Mouse (Mus musculus): ENCODE results near the gene Gm47791. TPM values are rescaled to one million over a fixed set of nuclear protein-coding genes. Genes with fewer than 3 reads are reported as not detected.

The Gm47791 gene
- polyA plus RNA-seq, 1 experiment from 2014 or later: not detected

DNA sequence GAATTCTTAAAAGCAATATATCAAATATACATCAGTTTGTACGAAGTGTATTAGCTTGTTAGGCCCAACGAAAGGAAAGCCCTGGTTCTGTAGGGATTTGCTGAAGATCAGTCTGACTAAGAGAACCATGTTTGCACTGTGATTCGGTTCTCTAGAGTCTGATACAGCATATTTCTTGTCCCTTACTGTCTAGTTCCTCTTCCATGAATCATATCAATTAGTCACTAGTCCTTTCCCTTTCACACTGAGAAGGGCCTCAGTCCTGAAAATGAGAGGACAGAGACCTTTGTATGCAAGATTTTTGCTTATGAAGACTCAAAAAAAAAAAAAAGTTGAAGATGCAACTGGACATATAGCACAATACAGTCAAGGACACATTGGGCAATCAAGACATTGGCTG lies 22.1 kb upstream of the Gm47791 start:
- ATAC-seq (ENCODE audit: insufficient read depth, low FRiP score, low TSS enrichment) (no peak), DNase-seq (ENCODE audit: low spot score) (no peak)
- Histone ChIP-seq H3K4me1 (ENCODE audit: control insufficient read depth, insufficient read depth, low read length) (no peaks in the 10 kb centered on the region), H3K9ac (ENCODE audit: low read length) (no peak overlapping the region), H3K9me3 (ENCODE audit: control insufficient read depth, low read length) (no peaks in the 10 kb centered on the region), H3K27me3 (ENCODE audit: control insufficient read depth, insufficient read depth, low read length) (no peaks in the 10 kb centered on the region), H3K36me3 (ENCODE audit: control insufficient read depth, insufficient read depth, low read length) (no peaks in the 10 kb centered on the region), H3K4me3 (ENCODE audit: low read depth, low read length) (no peak overlapping the region), H3K27ac (ENCODE audit: low read depth, low read length) (no peak overlapping the region), H3K4me2 (ENCODE audit: low read depth) (no peak overlapping the region)
- WGBS: 82% methylated on average over 3 of the region's 3 CpGs

DNA sequence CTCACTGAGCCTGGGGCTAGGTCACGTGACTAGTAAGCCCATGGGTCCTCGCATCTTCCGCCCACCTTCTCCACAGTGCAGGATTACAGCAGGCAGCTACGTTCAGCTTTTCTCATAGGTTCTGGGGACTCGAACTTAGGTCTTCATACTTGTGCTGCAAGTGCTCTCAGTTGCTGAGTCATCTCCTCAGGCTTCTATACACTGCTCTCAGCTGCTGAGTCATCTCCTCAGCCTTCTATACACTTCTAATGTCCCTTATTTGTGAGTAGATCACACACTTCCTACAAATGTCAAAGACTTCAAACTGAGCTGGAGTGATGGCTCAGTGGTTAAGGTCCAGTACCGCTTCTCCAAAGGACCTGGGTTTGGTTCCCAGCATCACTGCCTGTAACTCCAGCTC lies 21.2 kb upstream of the Gm47791 start:
- Histone ChIP-seq H3K4me1 (ENCODE audit: control insufficient read depth, insufficient read depth, low read length) (no peaks in the 10 kb centered on the region), H3K27me3 (ENCODE audit: control insufficient read depth, insufficient read depth, low read length) (no peaks in the 10 kb centered on the region), H3K27ac (ENCODE audit: low read depth, low read length) (no peak overlapping the region), H3K4me2 (ENCODE audit: low read depth) (no peak overlapping the region), H3K4me3 (ENCODE audit: low read depth, low read length) (no peak overlapping the region), H3K9ac (ENCODE audit: low read length) (no peak overlapping the region), H3K36me3 (ENCODE audit: control insufficient read depth, insufficient read depth, low read length) (no peaks in the 10 kb centered on the region), H3K9me3 (ENCODE audit: control insufficient read depth, low read length) (no peaks in the 10 kb centered on the region)
- ATAC-seq (ENCODE audit: insufficient read depth, low FRiP score, low TSS enrichment) (no peak), DNase-seq (ENCODE audit: low spot score) (no peak)
- WGBS: 93% methylated on average over 6 of the region's 6 CpGs

DNA sequence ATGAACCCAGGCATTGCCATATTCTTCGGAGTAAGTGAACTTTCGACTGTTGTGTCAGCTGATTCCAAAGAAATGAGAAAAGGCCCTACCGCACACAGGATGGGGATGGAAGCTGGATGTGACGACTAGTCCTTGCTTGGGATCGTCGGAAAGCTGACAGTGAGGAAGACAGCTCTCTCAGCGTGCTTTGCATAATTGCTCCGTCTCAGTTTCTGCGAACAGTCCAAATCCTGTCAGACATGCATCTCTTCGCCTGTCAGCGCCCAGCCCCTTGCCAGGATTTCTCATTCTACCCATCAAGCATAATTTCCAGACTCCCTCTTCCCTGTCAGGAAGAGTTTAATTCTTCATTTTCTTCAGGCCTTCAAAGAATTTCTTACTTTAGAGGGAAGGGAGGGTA lies 20.1 kb upstream of the Gm47791 start:
- ATAC-seq (ENCODE audit: insufficient read depth, low FRiP score, low TSS enrichment): no peak
- Histone ChIP-seq H3K4me1 (ENCODE audit: control insufficient read depth, insufficient read depth, low read length) (no peaks in the 10 kb centered on the region), H3K27ac (ENCODE audit: low read depth, low read length) (no peak overlapping the region), H3K9ac (ENCODE audit: low read length) (no peak overlapping the region), H3K4me2 (ENCODE audit: low read depth) (no peak overlapping the region), H3K9me3 (ENCODE audit: control insufficient read depth, low read length) (no peaks in the 10 kb centered on the region), H3K36me3 (ENCODE audit: control insufficient read depth, insufficient read depth, low read length) (no peaks in the 10 kb centered on the region), H3K4me3 (ENCODE audit: low read depth, low read length) (no peak overlapping the region), H3K27me3 (ENCODE audit: control insufficient read depth, insufficient read depth, low read length) (no peaks in the 10 kb centered on the region)
- 86% methylated on average over 11 of the region's 11 CpGs for WGBS
- no peak for DNase-seq (ENCODE audit: low spot score)

DNA sequence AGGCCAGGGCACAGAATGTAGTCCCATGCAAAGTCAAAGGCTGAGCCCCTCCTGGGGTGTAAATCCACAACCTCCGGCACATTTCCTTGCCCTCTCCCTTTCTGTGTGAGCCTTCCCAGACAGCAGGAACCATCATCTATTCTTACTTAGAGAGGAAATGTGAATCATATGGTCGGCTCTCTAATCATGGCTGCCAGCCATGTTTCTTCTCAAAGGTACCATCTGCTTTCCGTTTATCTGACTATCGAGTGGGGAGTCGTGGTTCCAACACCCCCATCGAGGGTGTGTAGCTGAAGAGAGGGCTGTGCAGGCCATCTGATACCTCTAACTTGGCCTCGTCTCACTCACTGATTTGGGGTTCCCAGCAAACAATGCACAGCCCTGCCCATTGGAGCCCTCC lies 17.0 kb upstream of the Gm47791 start:
- DNase-seq (ENCODE audit: low spot score) (no peak), ATAC-seq (ENCODE audit: insufficient read depth, low FRiP score, low TSS enrichment) (no peak)
- no peak overlapping the region for H3K9ac ChIP-seq (ENCODE audit: low read length)
- no peaks in the 10 kb centered on the region for H3K36me3 ChIP-seq (ENCODE audit: control insufficient read depth, insufficient read depth, low read length)
- H3K4me1 ChIP-seq (ENCODE audit: control insufficient read depth, insufficient read depth, low read length): no peaks in the 10 kb centered on the region
- H3K4me3 ChIP-seq (ENCODE audit: low read depth, low read length): no peak overlapping the region
- H3K27me3 ChIP-seq (ENCODE audit: control insufficient read depth, insufficient read depth, low read length): no peaks in the 10 kb centered on the region
- no peaks in the 10 kb centered on the region for H3K9me3 ChIP-seq (ENCODE audit: control insufficient read depth, low read length)
- 72% methylated on average over 7 of the region's 7 CpGs for WGBS
- no peak overlapping the region for H3K4me2 ChIP-seq (ENCODE audit: low read depth)
- H3K27ac ChIP-seq (ENCODE audit: low read depth, low read length): no peak overlapping the region

DNA sequence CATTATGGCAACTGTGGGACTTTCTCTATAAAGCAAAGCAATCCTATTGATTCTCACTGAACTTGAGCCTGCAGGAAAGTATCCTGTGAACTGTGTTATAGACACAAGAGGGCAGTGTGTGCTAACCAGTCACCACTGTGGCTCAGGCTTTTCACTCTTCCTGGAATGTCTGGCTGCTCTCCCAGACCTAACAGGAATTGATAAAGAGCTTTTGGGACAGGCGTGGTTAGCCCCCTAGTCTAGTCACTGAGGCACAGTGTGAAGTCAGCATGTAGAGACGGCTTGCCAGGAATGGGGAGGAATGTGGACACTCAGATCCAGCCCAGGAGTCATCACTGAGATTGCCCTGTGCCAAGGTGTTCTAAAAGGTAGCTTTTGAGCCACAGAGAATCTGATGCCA lies 16.4 kb upstream of the Gm47791 start:
- H3K27me3 ChIP-seq (ENCODE audit: control insufficient read depth, insufficient read depth, low read length): no peaks in the 10 kb centered on the region
- no peak overlapping the region for H3K4me3 ChIP-seq (ENCODE audit: low read depth, low read length)
- WGBS: 11% methylated on average over 2 of the region's 2 CpGs
- ATAC-seq (ENCODE audit: insufficient read depth, low FRiP score, low TSS enrichment): peak; percentile 67
- DNase-seq (ENCODE audit: low spot score): peak; percentile 38
- no peaks in the 10 kb centered on the region for H3K9me3 ChIP-seq (ENCODE audit: control insufficient read depth, low read length)
- H3K9ac ChIP-seq (ENCODE audit: low read length): no peak overlapping the region
- H3K4me2 ChIP-seq (ENCODE audit: low read depth): no peak overlapping the region
- no peaks in the 10 kb centered on the region for H3K4me1 ChIP-seq (ENCODE audit: control insufficient read depth, insufficient read depth, low read length)
- H3K27ac ChIP-seq (ENCODE audit: low read depth, low read length): no peak overlapping the region
- no peaks in the 10 kb centered on the region for H3K36me3 ChIP-seq (ENCODE audit: control insufficient read depth, insufficient read depth, low read length)

DNA sequence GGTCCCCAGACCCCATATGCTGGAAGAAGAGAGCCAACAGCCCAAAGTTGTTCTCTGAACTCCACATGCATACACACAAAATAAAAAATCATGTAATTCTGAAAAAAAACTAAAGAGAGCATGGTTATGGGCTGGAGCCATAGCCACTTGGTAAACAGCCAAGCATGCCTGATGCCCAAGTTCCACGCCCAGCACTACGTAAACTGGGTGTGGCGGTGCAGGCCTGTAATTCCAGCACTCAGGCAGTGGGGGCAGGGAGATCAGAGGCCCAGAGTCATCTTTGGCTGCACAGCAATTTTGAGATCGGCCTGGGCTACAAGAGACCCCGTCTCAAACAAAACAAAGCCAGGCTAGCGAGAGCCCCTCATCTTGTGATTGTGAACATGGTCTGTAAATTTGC lies 14.5 kb upstream of the Gm47791 start:
- DNase-seq (ENCODE audit: low spot score) (no peak), ATAC-seq (ENCODE audit: insufficient read depth, low FRiP score, low TSS enrichment) (no peak)
- 75% methylated on average over 6 of the region's 6 CpGs for WGBS
- Histone ChIP-seq H3K36me3 (ENCODE audit: control insufficient read depth, insufficient read depth, low read length) (no peaks in the 10 kb centered on the region), H3K27me3 (ENCODE audit: control insufficient read depth, insufficient read depth, low read length) (no peaks in the 10 kb centered on the region), H3K4me3 (ENCODE audit: low read depth, low read length) (no peak overlapping the region), H3K4me1 (ENCODE audit: control insufficient read depth, insufficient read depth, low read length) (no peaks in the 10 kb centered on the region), H3K9me3 (ENCODE audit: control insufficient read depth, low read length) (no peaks in the 10 kb centered on the region), H3K27ac (ENCODE audit: low read depth, low read length) (no peak overlapping the region), H3K9ac (ENCODE audit: low read length) (no peak overlapping the region), H3K4me2 (ENCODE audit: low read depth) (no peak overlapping the region)

DNA sequence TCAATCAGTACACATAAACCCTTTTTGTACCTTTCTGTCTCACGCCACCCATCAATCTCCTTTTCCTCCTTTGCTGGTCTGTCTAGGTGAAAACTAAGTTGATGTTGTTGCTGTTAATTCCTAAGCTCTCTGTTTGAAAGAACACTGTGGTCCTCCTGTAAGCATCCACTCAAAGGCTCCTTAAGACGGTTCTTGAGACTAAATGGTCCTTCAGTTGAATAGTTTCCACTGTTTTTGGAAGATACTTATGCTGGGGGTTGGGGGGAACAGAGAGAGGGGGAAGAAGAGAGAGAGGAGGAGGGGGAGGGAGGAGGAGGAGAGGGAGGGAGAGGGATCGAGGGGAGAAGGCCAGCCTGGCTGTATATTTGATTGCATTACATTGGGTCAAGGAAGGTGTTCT lies 12.5 kb upstream of the Gm47791 start:
- WGBS: 79% methylated on average over 3 of the region's 3 CpGs
- no peak overlapping the region for H3K4me3 ChIP-seq (ENCODE audit: low read depth, low read length)
- no peak for ATAC-seq (ENCODE audit: insufficient read depth, low FRiP score, low TSS enrichment)

DNA sequence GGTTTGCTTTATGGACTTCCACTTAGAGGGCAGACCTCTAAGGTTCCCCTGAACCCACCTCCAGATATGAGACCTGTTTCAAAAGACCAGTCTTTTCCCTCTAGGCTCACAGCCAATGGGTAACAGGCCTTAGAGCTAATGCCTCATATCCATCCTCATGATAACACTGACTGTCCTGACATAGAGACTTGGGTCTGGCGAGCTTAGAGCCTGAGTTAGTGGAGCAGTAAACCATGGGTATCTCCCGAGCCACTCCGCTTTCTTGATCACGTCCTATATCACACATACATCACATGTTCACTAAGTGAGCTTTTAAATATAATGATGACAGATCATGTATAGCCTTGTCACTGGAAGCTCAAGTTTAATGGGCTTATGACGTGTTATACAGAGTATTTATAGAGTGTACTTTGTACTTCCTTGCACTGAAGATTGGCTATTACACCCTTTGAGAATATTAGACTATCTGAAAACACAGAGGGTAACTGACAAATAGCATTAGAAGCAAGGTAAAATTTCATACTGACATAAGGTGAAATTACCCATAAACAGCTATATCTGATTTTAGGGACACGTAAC lies 8.4 kb upstream of the Gm47791 start:
- no peaks in the 10 kb centered on the region for H3K27me3 ChIP-seq (ENCODE audit: control insufficient read depth, insufficient read depth, low read length)
- H3K9ac ChIP-seq (ENCODE audit: low read length): no peak overlapping the region
- ATAC-seq (ENCODE audit: insufficient read depth, low FRiP score, low TSS enrichment) (no peak), DNase-seq (ENCODE audit: low spot score) (no peak)
- H3K4me1 ChIP-seq (ENCODE audit: control insufficient read depth, insufficient read depth, low read length): no peaks in the 10 kb centered on the region
- H3K9me3 ChIP-seq (ENCODE audit: control insufficient read depth, low read length): no peaks in the 10 kb centered on the region
- H3K4me3 ChIP-seq (ENCODE audit: low read depth, low read length): no peak overlapping the region
- no peaks in the 10 kb centered on the region for H3K36me3 ChIP-seq (ENCODE audit: control insufficient read depth, insufficient read depth, low read length)
- H3K4me2 ChIP-seq (ENCODE audit: low read depth): no peak overlapping the region
- H3K27ac ChIP-seq (ENCODE audit: low read depth, low read length): no peak overlapping the region
- WGBS: 90% methylated on average over 6 of the region's 6 CpGs

More for the DNA sequence above, 12.5 kb upstream of the Gm47791 start:
- Histone ChIP-seq H3K4me1 (ENCODE audit: control insufficient read depth, insufficient read depth, low read length) (no peaks in the 10 kb centered on the region), H3K9me3 (ENCODE audit: control insufficient read depth, low read length) (no peaks in the 10 kb centered on the region), H3K4me2 (ENCODE audit: low read depth) (no peak overlapping the region), H3K36me3 (ENCODE audit: control insufficient read depth, insufficient read depth, low read length) (no peaks in the 10 kb centered on the region), H3K27ac (ENCODE audit: low read depth, low read length) (no peak overlapping the region), H3K27me3 (ENCODE audit: control insufficient read depth, insufficient read depth, low read length) (no peaks in the 10 kb centered on the region), H3K9ac (ENCODE audit: low read length) (no peak overlapping the region)
- no peak for DNase-seq (ENCODE audit: low spot score)

DNA sequence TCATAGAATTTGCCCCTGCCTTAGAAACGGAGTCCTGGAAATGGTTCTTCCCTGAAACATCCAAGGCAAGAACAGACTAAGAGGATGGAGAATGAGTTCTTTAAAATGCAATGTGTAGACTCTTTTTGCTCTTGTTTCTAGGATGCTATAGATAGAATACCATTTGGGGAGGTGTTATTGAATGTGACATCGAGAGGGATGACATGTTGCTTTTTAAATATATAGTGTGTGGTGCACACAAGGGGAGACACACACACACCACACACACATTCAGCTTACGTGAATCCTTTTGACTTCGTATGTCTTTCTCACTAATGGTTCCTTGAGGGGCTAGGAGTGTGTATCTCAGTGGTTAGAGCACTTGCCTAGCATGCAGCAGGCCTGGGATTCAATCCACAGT lies 4.2 kb upstream of the Gm47791 start:
- Histone ChIP-seq H3K27me3 (ENCODE audit: control insufficient read depth, insufficient read depth, low read length) (no peaks in the 10 kb centered on the region), H3K36me3 (ENCODE audit: control insufficient read depth, insufficient read depth, low read length) (no peaks in the 10 kb centered on the region), H3K27ac (ENCODE audit: low read depth, low read length) (no peak overlapping the region), H3K9ac (ENCODE audit: low read length) (no peak overlapping the region), H3K4me2 (ENCODE audit: low read depth) (no peak overlapping the region), H3K9me3 (ENCODE audit: control insufficient read depth, low read length) (no peaks in the 10 kb centered on the region), H3K4me3 (ENCODE audit: low read depth, low read length) (no peak overlapping the region), H3K4me1 (ENCODE audit: control insufficient read depth, insufficient read depth, low read length) (no peaks in the 10 kb centered on the region)
- ATAC-seq (ENCODE audit: insufficient read depth, low FRiP score, low TSS enrichment) (no peak), DNase-seq (ENCODE audit: low spot score) (no peak)
- WGBS: 88% methylated on average over 4 of the region's 4 CpGs
